Mouse (Mus musculus) small intestine, adult 2 months (tissue): ENCODE measurements at regions not wholly inside any gene's neighbourhood (a gene's known extent, or its start where the extent isn't known, plus 50 kb on each side); places are given as distances from the start of the nearest gene placed in this dataset.

Experiments used
- CTCF ChIP-seq: fragments of 200-500 bp; IDR thresholded peaks from 2 replicates; pipeline ENCODE4 v1.5.1; 2012; ENCODE audit warnings: low read depth, mild to moderate bottlenecking, control low read depth, inconsistent platforms, low read length, moderate library complexity, mixed read lengths; ENCODE audit not compliant: insufficient replicate concordance, insufficient read length; ENCODE audit errors: extremely low read depth
- POLR2A ChIP-seq: fragments of 200-500 bp; IDR thresholded peaks from 2 replicates; pipeline ENCODE4 v1.6.1; 2012; ENCODE audit warnings: low read depth, mild to moderate bottlenecking, control low read depth, inconsistent platforms, low read length, moderate library complexity

GRCm38 (mm10) chr17:47216490-47216889, 152.2 kb upstream of the Mrps10 start:
- TF ChIP-seq POLR2A (no peak), CTCF (no peak)
